Mouse (Mus musculus) erythroid progenitor cell, adult 5-6 weeks (primary cell): ENCODE data around the gene Cda. TPM values are rescaled to one million over a fixed set of nuclear protein-coding genes. Genes with fewer than 3 reads are reported as not detected.

Experiments used
- ATAC-seq: replicated peaks from 2 replicates; pipeline ENCODE4 v1.8.0; 2016; ENCODE audit warnings: moderate number of reproducible peaks, mild to moderate bottlenecking, moderate TSS enrichment, inconsistent platforms; ENCODE audit not compliant: poor library complexity, low FRiP score, severe bottlenecking
- total RNA-seq, 2 experiments: library from RNA; stranded (forward) in 1 of 2; stranded (reverse) in 1 of 2; fragments of 150-400 nt in 1 of 2; fragments of 186-747, 209-891 nt in 1 of 2; gene quantifications; 2 replicates each; pipeline versions ENCODE4 v1.2.3 to v1.2.4; 2015 to 2017; ENCODE audit warnings: low replicate concordance in 2 of 2

Gene Cda
- total RNA-seq, 2 experiments from 2014 or later: not detected

- no peak for ATAC-seq
Measured at GRCm38 (mm10) chr4:138370996-138371516, 3.3 kb upstream of the Cda start.

- ATAC-seq: no peak
Measured at GRCm38 (mm10) chr4:138368498-138369260, 887 bp upstream of the Cda start.

DNA sequence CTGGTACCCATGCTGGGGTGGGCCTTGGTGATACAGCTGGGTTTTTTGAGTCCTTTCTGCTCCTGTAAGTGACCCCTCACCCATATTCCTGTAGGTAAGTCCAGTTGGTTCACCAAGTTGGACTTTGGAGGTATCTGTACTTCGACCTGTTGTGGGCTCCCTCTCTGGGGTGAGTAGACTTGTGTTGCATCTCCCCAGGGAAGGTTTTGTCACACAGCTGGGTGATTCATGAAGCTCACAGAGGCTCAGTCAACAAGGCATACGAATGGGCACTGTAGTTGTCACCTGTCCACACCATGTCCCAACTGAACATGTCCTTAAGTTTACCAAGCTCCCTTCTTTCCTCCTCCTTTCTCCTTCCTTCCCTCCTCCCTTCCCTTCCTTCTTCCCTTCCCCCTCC is 1.2 kb downstream of the Cda start:
- ATAC-seq: no peak

DNA sequence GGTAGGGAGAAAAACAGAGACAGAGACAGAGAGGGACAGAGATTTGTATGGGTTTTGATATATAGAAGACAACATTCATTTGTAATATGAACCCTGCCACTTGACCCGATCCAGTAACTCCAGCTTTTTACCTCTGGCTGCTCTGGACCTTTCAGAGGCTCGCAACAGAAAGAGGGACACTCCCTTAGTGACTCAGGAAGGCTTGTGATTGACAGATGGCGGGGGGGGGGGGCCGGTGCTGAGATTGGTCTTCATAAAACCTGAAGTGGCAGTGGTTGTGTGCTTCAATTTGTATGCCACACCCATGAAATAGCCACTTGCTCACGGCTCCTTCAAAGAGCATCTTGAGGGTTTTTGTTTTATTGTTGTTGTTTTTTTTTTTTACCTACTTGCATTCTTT is 4.3 kb downstream of the Cda start:
- ATAC-seq: no peak

DNA sequence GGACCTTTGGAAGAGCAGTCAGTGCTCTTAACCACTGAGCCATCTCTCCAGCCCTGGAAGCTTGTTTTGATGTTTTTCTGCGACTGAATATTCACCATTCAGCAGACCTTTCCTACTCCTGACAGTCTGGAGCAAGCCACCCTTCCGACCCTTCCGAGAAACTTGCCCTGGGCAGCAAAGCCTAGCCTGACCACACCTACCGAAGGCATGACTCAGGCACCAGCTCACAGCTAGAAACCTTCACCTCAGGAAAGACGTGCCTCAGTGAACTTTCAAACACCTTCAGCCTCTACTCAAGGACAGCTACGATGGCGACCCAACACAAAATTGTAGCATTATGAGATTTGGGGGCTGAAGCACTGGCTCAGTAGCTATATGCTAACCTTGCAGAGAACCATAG is 4.9 kb downstream of the Cda start:
- no peak for ATAC-seq

DNA sequence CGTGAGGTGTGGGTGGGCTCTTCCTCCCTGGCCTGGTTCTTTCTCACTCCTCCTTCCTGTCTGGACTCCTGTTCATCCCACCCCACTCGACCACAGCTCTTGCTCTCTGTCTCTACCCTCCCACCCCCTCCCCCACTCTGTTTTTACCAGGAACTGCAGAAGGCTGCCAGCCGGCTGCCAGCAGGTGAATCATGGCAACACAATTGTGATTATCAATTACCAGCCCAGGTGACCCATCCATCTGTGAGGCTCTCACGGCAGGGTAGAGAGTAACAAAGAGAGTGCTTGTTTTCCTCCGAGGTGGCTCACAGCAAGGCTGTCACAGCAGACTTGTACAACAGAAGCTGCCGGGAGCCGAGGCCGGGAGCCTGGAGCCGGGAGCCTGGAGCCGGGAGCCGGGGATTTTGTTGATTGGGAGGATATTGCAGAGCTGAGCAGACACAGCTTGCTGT is 6.4 kb downstream of the Cda start:
- no peak for ATAC-seq

- ATAC-seq: no peak
Measured at GRCm38 (mm10) chr4:138358176-138358575, 9.6 kb downstream of the Cda start.

DNA sequence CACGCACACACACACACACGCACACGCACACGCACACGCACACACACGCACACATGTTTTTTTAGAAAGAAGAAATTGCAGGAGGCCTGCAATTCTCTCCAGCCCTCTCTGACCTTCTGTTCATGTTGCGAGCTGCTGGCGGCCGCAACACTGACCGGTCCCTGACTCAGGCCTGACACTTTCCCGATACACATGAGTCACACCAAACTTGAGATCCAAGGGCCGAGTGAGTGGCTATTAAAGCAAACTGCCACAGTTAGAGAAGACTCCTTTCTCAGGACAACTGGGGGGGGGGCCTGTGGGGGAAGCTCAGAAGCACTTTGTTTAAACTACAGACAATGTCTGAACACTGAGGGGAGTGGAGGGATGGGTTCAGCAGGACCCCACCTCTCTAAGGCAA is 11.2 kb downstream of the Cda start:
- ATAC-seq: no peak

DNA sequence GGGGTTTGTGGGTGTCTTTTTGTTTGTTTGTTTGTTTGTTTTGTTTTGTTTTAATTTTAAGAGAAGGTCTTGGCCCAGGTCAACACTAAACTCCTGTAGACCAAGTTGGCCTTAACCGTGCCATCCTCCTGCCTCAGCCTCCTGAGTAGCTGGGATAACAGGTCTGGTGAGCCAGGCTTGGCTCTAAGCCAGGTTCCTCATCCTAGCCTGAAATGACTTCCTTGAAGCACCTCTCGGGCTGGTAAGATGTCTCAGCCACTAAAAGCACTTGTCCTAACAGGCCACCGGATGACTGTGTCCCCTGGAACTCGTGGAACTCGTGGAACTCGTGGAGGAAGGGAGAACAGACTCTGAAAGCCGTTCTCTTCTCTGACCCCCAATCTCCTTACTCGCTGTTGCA is 11.7 kb downstream of the Cda start:
- no peak for ATAC-seq

DNA sequence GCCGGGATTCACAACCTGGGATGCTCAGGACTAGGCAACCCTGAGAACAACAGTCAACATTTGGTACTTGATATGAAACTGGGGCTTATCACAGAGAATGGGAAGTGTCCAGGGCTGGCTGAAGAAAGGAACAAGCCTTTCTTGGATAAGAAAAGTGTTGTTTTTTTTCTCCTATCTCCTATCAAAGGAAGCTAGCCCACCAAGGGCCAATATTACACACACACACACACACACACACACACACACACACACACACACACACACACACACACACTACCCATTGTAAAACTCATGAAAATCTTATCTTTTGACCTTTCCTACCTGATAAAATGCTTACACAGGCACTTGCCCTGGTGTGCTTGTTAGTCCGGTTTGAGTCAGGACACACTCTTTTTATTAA is 12.3 kb downstream of the Cda start:
- no peak for ATAC-seq

DNA sequence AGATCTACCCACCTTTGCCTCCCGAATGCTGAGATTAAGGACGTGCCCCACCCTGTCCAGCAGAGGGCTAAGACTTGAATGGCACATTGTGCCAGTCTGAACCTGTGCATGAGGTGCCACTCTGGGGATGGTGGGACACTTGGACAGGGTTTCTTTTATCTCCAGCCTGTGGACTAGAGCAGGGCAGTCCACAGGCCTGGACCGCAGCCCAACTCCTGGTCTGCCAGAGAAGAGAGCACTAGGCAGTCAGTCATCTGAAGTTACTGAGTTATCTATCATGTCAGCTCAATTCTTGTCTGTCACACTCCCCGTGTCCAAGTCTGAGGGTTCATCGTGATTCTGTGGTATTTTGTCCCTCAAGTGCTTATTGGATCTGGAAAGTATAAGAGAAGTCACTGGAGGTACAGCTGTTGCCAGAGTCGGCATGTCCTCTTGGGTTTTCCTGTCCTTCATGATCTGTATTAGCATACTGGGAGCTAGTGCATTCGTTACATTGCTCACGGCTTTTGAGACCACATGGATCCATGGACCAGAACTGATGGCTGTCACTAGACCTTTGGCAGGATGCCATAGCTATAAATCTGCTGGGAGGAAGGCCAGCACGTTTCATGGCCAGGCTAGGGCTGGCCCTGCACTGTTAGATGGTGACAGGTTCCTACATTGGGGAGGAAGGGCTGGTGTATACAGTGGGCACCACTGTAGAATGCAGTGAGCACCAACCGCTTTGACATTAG is 14.2 kb downstream of the Cda start:
- ATAC-seq: no peak

- ATAC-seq: no peak
Measured at GRCm38 (mm10) chr4:138352692-138353091, 15.1 kb downstream of the Cda start.

DNA sequence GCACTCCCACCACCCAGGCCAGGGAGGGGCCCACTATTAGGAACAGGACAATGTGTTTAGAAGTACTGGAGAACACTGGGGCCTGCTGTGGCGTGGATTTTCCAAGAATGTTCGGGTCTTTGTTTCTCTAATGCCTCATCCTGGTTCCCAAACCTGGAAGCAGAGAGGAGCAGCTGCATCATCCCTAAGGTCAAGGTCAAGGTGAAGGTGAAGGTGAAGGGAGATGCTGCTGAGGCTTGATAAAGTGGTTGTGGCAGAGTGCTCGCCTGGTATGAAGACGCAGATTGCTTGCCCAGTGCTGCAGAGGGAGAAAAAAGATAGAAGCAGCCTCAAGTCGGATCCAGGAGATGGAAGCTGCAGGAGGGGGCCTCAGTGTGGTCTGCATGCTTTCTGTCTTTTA is 16.0 kb downstream of the Cda start:
- no peak for ATAC-seq

GRCm38 (mm10) chr4:138348716-138349115 is 19.1 kb downstream of the Cda start:
- no peak for ATAC-seq

- ATAC-seq: no peak
Measured at GRCm38 (mm10) chr4:138347280-138347679, 20.5 kb downstream of the Cda start.

GRCm38 (mm10) chr4:138344891-138345545 is 22.8 kb downstream of the Cda start:
- no peak for ATAC-seq

DNA sequence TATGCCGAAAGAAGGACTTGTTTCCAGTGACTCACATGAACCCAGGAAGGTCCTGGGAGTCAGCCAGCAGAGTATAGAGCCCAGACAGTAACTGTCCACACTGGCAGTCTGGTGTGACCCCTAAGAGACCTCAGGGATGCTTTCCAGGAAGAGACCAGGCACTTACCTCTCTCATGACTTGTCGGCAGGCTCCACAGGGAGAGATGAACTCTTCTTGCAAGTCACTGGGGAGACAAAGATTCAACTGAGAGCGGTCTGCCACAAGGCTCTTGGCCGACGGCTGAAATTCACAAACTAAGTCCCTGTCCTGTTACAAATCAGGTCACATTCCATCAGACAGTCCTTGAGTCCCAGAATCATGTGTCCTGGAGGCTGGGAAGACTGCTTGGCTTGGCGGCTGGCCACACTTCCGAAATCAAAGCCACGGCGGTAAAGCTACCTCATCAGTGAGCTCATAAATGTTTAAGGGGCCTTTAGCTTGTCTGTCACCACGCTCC is 24.4 kb downstream of the Cda start:
- ATAC-seq: no peak

- ATAC-seq: no peak
Measured at GRCm38 (mm10) chr4:138342778-138343177, 25.0 kb downstream of the Cda start.

DNA sequence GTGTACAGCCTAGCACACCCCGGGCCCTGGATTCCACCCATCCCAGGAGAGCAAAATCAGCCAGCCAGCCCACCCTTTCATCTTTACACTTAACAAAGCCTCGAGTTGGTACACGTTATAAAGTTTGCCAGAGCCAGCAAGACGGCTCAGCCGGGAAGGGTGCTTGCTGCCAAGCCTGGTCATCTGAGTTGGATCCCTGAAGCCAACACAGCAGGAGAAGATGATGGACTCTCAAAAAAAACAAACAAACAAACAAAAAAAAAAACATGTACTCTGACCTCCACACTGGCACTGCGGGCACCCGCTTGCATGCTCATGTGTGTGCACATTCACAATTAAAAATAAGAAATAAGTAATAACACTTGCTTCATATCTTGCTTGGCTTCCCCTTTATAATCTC is 25.7 kb downstream of the Cda start:
- ATAC-seq: no peak

- no peak for ATAC-seq
Measured at GRCm38 (mm10) chr4:138341393-138341792, 26.4 kb downstream of the Cda start.
